Mouse (Mus musculus) C2C12 (cell line): ENCODE data around the gene Med26. TPM values are rescaled to one million over a fixed set of nuclear protein-coding genes. Genes with fewer than 3 reads are reported as not detected.

ENCODE experiments used
- H3K27me3 ChIP-seq: one replicate; pipeline ENCODE4 v1.6.1; 2011; ENCODE audit not compliant: control insufficient read depth, insufficient read depth, insufficient read length
- H3K36me3 ChIP-seq: one replicate; pipeline ENCODE4 v1.6.1; 2011; ENCODE audit not compliant: control insufficient read depth, insufficient read depth
- H3K4me3 ChIP-seq: one replicate; pipeline ENCODE4 v1.5.1; 2011; ENCODE audit warnings: mild to moderate bottlenecking, control low read depth; ENCODE audit not compliant: poor library complexity, insufficient read depth, severe bottlenecking
- H3K79me2 ChIP-seq: one replicate; pipeline ENCODE4 v1.6.1; 2011; ENCODE audit not compliant: control insufficient read depth, insufficient read depth
- H3K79me3 ChIP-seq: one replicate; pipeline ENCODE4 v1.6.1; 2011; ENCODE audit warnings: low read depth, control low read depth
- H3ac ChIP-seq: one replicate; pipeline ENCODE3; 2011; ENCODE audit warnings: low read depth; ENCODE audit not compliant: control insufficient read depth, insufficient read length
- CEBPB ChIP-seq: IDR thresholded peaks from one replicate; pipeline ENCODE4 v1.6.1; 2011; ENCODE audit warnings: low read depth, mild to moderate bottlenecking, control low read depth, moderate library complexity
- CTCF ChIP-seq: IDR thresholded peaks from one replicate; pipeline ENCODE4 v1.5.1; 2011; ENCODE audit not compliant: control insufficient read depth, insufficient read depth, insufficient read length
- FOSL1 ChIP-seq: IDR thresholded peaks from one replicate; pipeline ENCODE4 v1.8.0; 2011; ENCODE audit warnings: mild to moderate bottlenecking, low read length; ENCODE audit not compliant: poor library complexity, insufficient read depth, severe bottlenecking
- MAX ChIP-seq: IDR thresholded peaks from one replicate; pipeline ENCODE4 v1.6.1; 2011; ENCODE audit warnings: mild to moderate bottlenecking, control low read depth
- MYOD1 ChIP-seq: IDR thresholded peaks from one replicate; pipeline ENCODE4 v1.6.1; 2011; ENCODE audit warnings: low read depth; ENCODE audit not compliant: control insufficient read depth, insufficient read length
- MYOG ChIP-seq: IDR thresholded peaks from one replicate; pipeline ENCODE4 v1.6.1; 2011; ENCODE audit not compliant: control insufficient read depth, insufficient read length; ENCODE audit errors: extremely low read depth
- USF1 ChIP-seq: IDR thresholded peaks from one replicate; pipeline ENCODE4 v1.6.1; 2011; ENCODE audit warnings: low read depth, mild to moderate bottlenecking, control low read depth, moderate library complexity
- long read RNA-seq, 2 experiments: library from polyadenylated mRNA; unstranded; transcript quantifications; one replicate each; pipeline ENCODE4 v2.0.0; 2019 to 2020
- polyA plus RNA-seq: library from polyadenylated mRNA; unstranded; fragments of >200 nt; fragmentation: generic; extraction: Trizol; gene quantifications from one replicate; pipeline ENCODE4 v1.2.1, GENCODE M21; 2012; ENCODE audit warnings: missing spikeins

Med26 gene
- 7.8 TPM for polyA plus RNA-seq
- long read RNA-seq, experiment 1, partial matches to known transcripts = 0 of 4 reads
- long read RNA-seq, experiment 1, other reads (novel, unspliced or antisense) = 0 of 4 reads
- long read RNA-seq, experiment 2, transcript Med26-201 (3 exons, 2,997 nt) = major isoform, 61 of 66 reads
- long read RNA-seq, experiment 2, partial matches to known transcripts = 3 of 66 reads
- long read RNA-seq, experiment 2, other reads (novel, unspliced or antisense) = 2 of 66 reads

DNA sequence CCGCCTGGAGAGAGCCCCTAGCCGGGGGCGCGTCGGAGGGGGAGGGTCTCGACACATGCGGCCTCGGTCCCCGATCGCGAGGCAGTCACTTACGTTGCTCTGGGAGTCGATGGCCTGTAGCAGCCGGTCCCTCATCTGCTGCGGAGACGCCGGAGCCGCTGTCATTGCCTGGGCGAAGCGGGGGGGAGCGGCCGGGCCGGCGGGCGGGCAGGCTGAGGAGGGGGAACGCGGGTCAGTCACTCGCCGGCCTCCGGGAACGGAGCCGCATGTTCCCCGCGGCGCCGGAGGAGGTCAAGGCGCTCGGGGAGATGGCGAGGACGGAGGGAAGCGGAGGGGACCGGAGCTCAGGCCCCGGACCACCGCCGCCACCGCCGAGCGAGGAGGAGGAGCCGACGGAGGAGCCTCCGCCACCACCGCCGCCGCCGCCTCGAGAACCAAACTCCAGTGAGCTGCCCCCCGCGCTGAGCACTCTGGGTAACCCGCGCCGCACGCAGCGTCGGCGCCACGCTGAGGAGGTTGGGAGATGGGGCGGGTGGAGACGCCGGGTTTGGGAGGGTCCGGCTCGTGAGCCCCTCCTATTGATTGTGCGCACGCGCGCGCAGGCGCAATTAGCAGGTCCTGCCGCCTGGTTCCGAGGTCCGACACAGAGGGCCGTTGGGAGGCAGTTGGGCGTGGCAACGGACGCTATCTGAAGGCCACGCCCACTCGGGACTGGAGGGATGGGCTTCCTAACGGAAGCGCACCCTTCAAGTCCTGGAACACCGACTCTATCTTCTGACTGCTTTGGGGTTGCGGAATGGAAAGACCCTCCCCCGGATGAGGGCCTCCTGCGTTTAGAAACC is at the start of gene Med26:
TSS of gene Med26 (minus strand) at position 469 of the 842 bp plus-strand sequence.
- H3K36me3 ChIP-seq = peaks cover 22% of the 10 kb centered on the region
- peaks cover 55% of the 10 kb centered on the region for H3K79me3 ChIP-seq
- TF ChIP-seq MAX (peak; percentile 59), CTCF (no peak), USF1 (no peak), FOSL1 (no peak), MYOD1 (no peak), CEBPB (no peak), MYOG (no peak)
- peaks cover 73% of the 10 kb centered on the region for H3K79me2 ChIP-seq
- H3K4me3 ChIP-seq = peak within 1 kb of the TSS; percentile 97
- H3K27me3 ChIP-seq = no peaks in the 10 kb centered on the region
- peak within 1 kb of the TSS; percentile 94 for H3ac ChIP-seq

DNA sequence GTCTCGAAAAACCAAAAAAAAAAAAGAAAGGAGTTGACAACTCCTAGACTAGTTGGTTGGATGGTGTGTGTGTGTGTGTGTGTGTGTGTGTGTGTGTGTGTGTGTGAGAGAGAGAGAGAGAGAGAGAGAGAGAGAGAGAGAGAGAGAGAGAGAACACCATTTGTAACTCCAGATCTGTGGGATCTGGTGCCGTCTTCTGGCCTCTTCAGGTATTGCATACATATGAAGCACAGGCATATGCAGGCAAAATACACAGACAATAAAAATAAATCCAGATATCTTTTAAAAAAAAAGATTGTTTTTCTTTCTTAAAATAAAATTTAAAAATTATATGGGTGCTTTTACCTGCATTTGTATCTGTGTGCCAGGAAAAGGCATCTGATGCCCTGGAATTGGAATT is 42.1 kb upstream of the Med26 start:
- Histone ChIP-seq H3K4me3 (no peak overlapping the region), H3K79me3 (no peaks in the 10 kb centered on the region), H3K27me3 (no peaks in the 10 kb centered on the region), H3ac (no peak overlapping the region), H3K79me2 (no peaks in the 10 kb centered on the region), H3K36me3 (no peaks in the 10 kb centered on the region)
- TF ChIP-seq MYOG (no peak), CEBPB (no peak), CTCF (no peak), MYOD1 (no peak), FOSL1 (no peak), MAX (no peak), USF1 (no peak)

DNA sequence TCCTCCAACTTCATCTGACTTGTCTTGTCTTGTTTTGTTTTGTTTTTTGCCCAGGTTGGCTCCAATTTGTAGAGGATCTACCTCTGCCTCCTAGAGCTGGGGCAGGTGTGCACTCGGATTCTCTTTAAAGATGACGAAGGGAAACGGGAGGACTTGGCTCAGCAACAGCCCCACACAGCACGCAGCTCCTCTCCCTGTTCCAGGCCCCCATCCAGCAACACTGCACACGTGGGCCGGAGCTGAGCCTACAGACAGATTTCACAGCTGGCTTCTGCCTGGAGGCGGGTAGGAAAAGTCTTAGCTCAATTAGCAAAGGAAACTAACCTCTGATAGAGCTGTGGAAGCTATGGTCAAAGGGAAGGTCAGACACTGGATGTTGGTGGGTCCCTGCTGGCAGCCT is 41.2 kb upstream of the Med26 start:
- H3K79me3 ChIP-seq = no peaks in the 10 kb centered on the region
- H3K4me3 ChIP-seq = no peak overlapping the region
- H3K27me3 ChIP-seq = no peaks in the 10 kb centered on the region
- TF ChIP-seq MAX (no peak), MYOG (no peak), CTCF (no peak), MYOD1 (no peak), USF1 (no peak), CEBPB (no peak), FOSL1 (no peak)
- no peak overlapping the region for H3ac ChIP-seq
- H3K36me3 ChIP-seq = no peaks in the 10 kb centered on the region
- no peaks in the 10 kb centered on the region for H3K79me2 ChIP-seq

DNA sequence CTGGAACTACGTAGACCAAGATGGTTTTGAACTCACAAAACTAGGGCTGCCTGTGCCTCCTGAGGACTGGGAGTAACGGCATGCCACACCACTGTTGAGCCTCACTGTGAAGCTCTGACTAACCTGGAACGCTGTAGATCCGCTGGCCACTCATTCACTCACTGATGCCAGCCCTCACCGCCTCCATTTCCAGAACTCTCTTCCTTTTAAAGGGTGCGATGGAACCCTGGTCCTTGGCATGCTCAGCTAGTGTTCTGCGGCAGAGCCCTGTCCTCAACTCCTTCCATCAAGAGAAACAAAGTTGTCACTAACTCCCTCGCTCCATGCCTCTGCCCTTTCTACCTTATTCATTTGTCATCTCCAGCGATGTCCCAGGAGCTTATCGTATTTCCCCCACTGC is 40.8 kb upstream of the Med26 start:
- Histone ChIP-seq H3K36me3 (no peaks in the 10 kb centered on the region), H3K79me2 (no peaks in the 10 kb centered on the region), H3K27me3 (no peaks in the 10 kb centered on the region), H3K79me3 (no peaks in the 10 kb centered on the region), H3ac (no peak overlapping the region), H3K4me3 (no peak overlapping the region)
- TF ChIP-seq USF1 = no peak
- no peak for TF ChIP-seq FOSL1
- TF ChIP-seq MYOG = no peak

DNA sequence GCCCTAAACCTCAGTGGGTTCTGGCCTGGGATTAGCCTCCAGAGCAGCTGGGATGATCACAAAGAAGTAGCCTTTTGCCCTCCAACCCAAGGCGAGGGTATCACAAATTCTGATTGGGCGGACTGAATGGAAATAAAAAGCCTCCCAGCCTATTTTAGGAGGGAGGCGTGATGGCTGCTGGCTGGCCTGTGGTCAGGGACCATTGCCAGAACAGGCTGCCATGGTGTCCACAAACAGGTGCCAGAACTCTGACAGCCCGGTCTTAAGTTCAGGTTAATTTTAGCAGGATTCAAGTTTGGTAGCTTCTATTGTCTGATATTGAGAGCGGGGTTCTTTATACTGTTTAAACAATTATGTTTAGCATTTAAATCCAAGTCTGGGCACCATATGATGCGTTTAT is 39.7 kb upstream of the Med26 start:
- Histone ChIP-seq H3K27me3 (no peaks in the 10 kb centered on the region), H3K79me3 (no peaks in the 10 kb centered on the region), H3K4me3 (no peak overlapping the region), H3K79me2 (no peaks in the 10 kb centered on the region), H3K36me3 (no peaks in the 10 kb centered on the region), H3ac (no peak overlapping the region)
- TF ChIP-seq MYOD1 (no peak), FOSL1 (no peak), CTCF (no peak), USF1 (no peak), MAX (no peak), CEBPB (no peak), MYOG (no peak)
